Mouse (Mus musculus) CH12.LX (cell line): ENCODE data around the gene Comt. TPM values are rescaled to one million over a fixed set of nuclear protein-coding genes. Genes with fewer than 3 reads are reported as not detected.

Source experiments
- DNase-seq: peaks from one replicate; pipeline ENCODE4 v3.0.0-alpha.2; 2013; ENCODE audit errors: extremely low read depth
- H3K27ac ChIP-seq: 2 replicates; pipeline ENCODE4 v1.5.1; 2012; ENCODE audit warnings: low read depth, mild to moderate bottlenecking, control low read depth, moderate library complexity; ENCODE audit not compliant: insufficient read depth
- H3K27me3 ChIP-seq: replicated peaks from 2 replicates; pipeline ENCODE3; 2012; ENCODE audit warnings: inconsistent platforms
- H3K36me3 ChIP-seq, 2 experiments: replicated peaks in 1 of 2; 2 replicates each; pipeline versions ENCODE3 to v1.6.1; 2012; ENCODE audit warnings: inconsistent platforms in 1 of 2, low read length in 1 of 2, mild to moderate bottlenecking in 1 of 2, mixed read lengths in 1 of 2, moderate library complexity in 1 of 2; ENCODE audit not compliant: control insufficient read depth in 1 of 2, insufficient read depth in 1 of 2
- H3K4me1 ChIP-seq, 2 experiments: 2 replicates each; pipeline ENCODE4 v1.6.1; 2012; ENCODE audit warnings: inconsistent platforms in 1 of 2, moderate library complexity in 1 of 2; ENCODE audit not compliant: insufficient read depth in 2 of 2, control insufficient read depth in 1 of 2
- H3K4me2 ChIP-seq: 2 replicates; pipeline ENCODE4 v1.6.1; 2012; ENCODE audit warnings: low read depth, mild to moderate bottlenecking, control low read depth; ENCODE audit not compliant: poor library complexity, insufficient read depth, severe bottlenecking
- H3K4me3 ChIP-seq, 3 experiments: fragments of 150-350 bp in 1 of 3; sonication (generic) in 1 of 3; replicated peaks in 1 of 3; 2 replicates each; pipeline versions ENCODE3 to v1.5.1; 2011 to 2012; ENCODE audit warnings: low read depth in 2 of 3, low read length in 2 of 3, mild to moderate bottlenecking in 2 of 3, moderate library complexity in 2 of 3, control low read depth in 1 of 3, improper control_type of control experiment in 1 of 3, inconsistent platforms in 1 of 3, mixed read lengths in 1 of 3; ENCODE audit not compliant: poor library complexity in 1 of 3
- H3K79me2 ChIP-seq: replicated peaks from 2 replicates; pipeline ENCODE4 v1.6.1; 2012; ENCODE audit warnings: mild to moderate bottlenecking, moderate library complexity; ENCODE audit not compliant: control insufficient read depth, poor library complexity, insufficient read depth, severe bottlenecking; ENCODE audit errors: extremely low read depth
- H3K9ac ChIP-seq: 2 replicates; pipeline ENCODE4 v1.6.1; 2012; ENCODE audit warnings: low read depth, mild to moderate bottlenecking, control low read depth, moderate library complexity; ENCODE audit not compliant: insufficient read depth
- H3K9me3 ChIP-seq: replicated peaks from 2 replicates; pipeline ENCODE3; 2012; ENCODE audit warnings: low read length, inconsistent platforms, mixed read lengths
- BHLHE40 ChIP-seq: IDR thresholded peaks from 2 replicates; pipeline ENCODE4 v1.6.1; 2011; ENCODE audit warnings: mild to moderate bottlenecking, low read depth, low read length, improper control_type of control experiment
- E2F4 ChIP-seq: IDR thresholded peaks from 2 replicates; pipeline ENCODE4 v1.6.1; 2011; ENCODE audit warnings: low read depth, low read length, improper control_type of control experiment; ENCODE audit not compliant: insufficient replicate concordance
- ETS1 ChIP-seq: conservative IDR thresholded peaks from 2 replicates; pipeline ENCODE4 v1.6.1; 2012; ENCODE audit warnings: low read depth, mild to moderate bottlenecking, inconsistent platforms, low read length, improper control_type of control experiment, moderate library complexity
- JUND ChIP-seq: conservative IDR thresholded peaks from 2 replicates; pipeline ENCODE4 v1.6.1; 2011; ENCODE audit warnings: low read depth, low read length, improper control_type of control experiment
- MAX ChIP-seq: IDR thresholded peaks from 2 replicates; pipeline ENCODE4 v1.6.1; 2011; ENCODE audit warnings: low read length, improper control_type of control experiment
- MEF2A ChIP-seq: IDR thresholded peaks from 2 replicates; pipeline ENCODE4 v1.6.1; 2014; ENCODE audit warnings: low read depth, mild to moderate bottlenecking, inconsistent platforms, low read length, improper control_type of control experiment, borderline replicate concordance
- MXI1 ChIP-seq: IDR thresholded peaks from 2 replicates; pipeline ENCODE4 v1.6.1; 2011; ENCODE audit warnings: mild to moderate bottlenecking, low read depth, low read length, improper control_type of control experiment
- NELFE ChIP-seq: IDR thresholded peaks from 2 replicates; pipeline ENCODE4 v1.6.1; 2011; ENCODE audit warnings: low read depth, low read length, improper control_type of control experiment
- NRF1 ChIP-seq: IDR thresholded peaks from 2 replicates; pipeline ENCODE4 v1.6.1; 2014; ENCODE audit warnings: low read depth, mild to moderate bottlenecking, inconsistent platforms, low read length, improper control_type of control experiment, moderate library complexity
- POLR2AphosphoS2 ChIP-seq: IDR thresholded peaks from 2 replicates; pipeline ENCODE4 v1.6.1; 2011; ENCODE audit warnings: low read depth, low read length, improper control_type of control experiment
- RCOR1 ChIP-seq: conservative IDR thresholded peaks from 2 replicates; pipeline ENCODE4 v1.6.1; 2012; ENCODE audit warnings: low read depth, mild to moderate bottlenecking, inconsistent platforms, low read length, improper control_type of control experiment
- TCF12 ChIP-seq: IDR thresholded peaks from 2 replicates; pipeline ENCODE4 v1.6.1; 2014; ENCODE audit warnings: low read depth, mild to moderate bottlenecking, inconsistent platforms, low read length, improper control_type of control experiment
- UBTF ChIP-seq: IDR thresholded peaks from 2 replicates; pipeline ENCODE4 v1.6.1; 2012; ENCODE audit warnings: low read depth, mild to moderate bottlenecking, inconsistent platforms, low read length, improper control_type of control experiment, moderate library complexity
- ZMIZ1 ChIP-seq: IDR thresholded peaks from 2 replicates; pipeline ENCODE4 v1.6.1; 2012; ENCODE audit warnings: low read depth, mild to moderate bottlenecking, inconsistent platforms, low read length, improper control_type of control experiment
- dilution Hi-C: fragments of 300-500 bp; cut with MboI; formaldehyde crosslinking; loops from 2 replicates; pipeline ENCODE4 v1.14.3; 2020; ENCODE audit warnings: low sequenced_read_pairs; ENCODE audit not compliant: extremely low pct_unique_long_range_greater_than_20kb, extremely low pct_ligation_motif_present
- in situ Hi-C: fragments of 300-500 bp; cut with MboI; formaldehyde crosslinking; loops from 3 replicates; pipeline ENCODE4 v1.14.3; 2019; ENCODE audit warnings: low sequenced_read_pairs, low pct_ligation_motif_present, low pct_unique_long_range_greater_than_20kb, mixed read lengths
- polyA plus RNA-seq: library from polyadenylated mRNA; unstranded; fragments of >175 nt; gene quantifications from 2 replicates; pipeline ENCODE4 v1.2.1, GENCODE M21; 2012; ENCODE audit warnings: low read depth; ENCODE audit not compliant: insufficient read length
- total RNA-seq, 2 experiments: library from RNA; depleted of rRNA; stranded (reverse); fragments of 300-350 nt in 1 of 2; fragments of >200 nt in 1 of 2; gene quantifications; 2 replicates each; pipeline ENCODE4 v1.2.3; 2012 to 2014

Comt gene
- total and polyA plus RNA-seq, 3 experiments: 74.0 to 91.6 (median 84.8) TPM

DNA sequence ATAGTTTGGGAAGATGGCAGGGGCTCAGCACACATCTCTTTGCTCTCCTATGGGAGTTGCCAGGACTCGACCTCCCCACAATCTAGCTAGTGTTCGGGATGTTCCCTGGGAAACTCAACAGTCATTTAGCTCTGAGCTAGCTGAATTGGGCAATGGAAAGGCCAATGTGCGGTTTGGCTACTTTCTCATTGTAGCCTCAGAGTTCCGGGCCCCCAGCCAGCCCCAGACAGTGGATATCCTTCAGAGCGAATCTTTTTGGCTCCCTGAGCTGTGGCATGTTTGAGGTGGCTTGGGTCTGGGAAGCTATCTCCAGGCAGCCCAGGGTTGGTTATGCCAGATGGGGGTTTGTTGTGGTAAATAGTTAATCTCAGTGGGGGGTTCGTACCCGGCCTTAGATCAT lies 40.2 kb downstream of the Comt start:
- TF ChIP-seq POLR2AphosphoS2 (no peak), MXI1 (no peak), ETS1 (no peak), TCF12 (no peak), MAX (no peak), ZMIZ1 (no peak)
- Histone ChIP-seq H3K9me3 (no peaks in the 10 kb centered on the region), H3K9ac (no peak overlapping the region), H3K79me2 (no peaks in the 10 kb centered on the region), H3K36me3 (no peaks in the 10 kb centered on the region), H3K4me1 (peaks cover 2 to 5% of the 10 kb centered on the region in 2 experiments; a peak in 1 of 4 replicates), H3K4me2 (no peak overlapping the region), H3K27ac (no peak overlapping the region), H3K27me3 (peaks cover 15% of the 10 kb centered on the region), H3K4me3 (no peak overlapping the region)
- in situ Hi-C loops (loop anchor here (5.0 kb wide), 1 partner anchor 34 kb away; no protein-coding TSS in a partner anchor), dilution Hi-C loops (no loop called here)
- DNase-seq: no peak

DNA sequence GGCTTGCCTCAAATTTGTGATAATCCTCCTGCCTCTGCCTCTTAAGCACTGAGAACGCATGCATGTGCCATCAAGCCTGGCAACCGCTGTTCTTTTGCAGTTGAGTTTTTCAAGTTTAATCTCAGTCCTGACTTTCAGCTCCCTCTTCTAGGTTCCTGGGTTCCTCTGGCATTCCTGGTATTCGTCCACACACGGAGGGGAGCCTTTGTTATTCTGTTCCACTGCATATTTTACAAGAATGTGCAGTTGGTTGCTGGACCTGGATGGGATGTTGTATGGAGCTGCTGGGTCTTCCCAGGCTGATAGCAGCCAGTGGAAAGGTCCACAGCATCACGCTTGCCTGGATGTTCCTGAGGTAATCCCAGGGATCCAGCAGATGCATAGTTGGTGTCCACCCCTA lies 41.2 kb downstream of the Comt start:
- dilution Hi-C loops: no loop called here
- in situ Hi-C loops: loop anchor here (5.0 kb wide), 1 partner anchor 33 kb away; no protein-coding TSS in a partner anchor
- TF ChIP-seq MEF2A: no peak
- no peak for TF ChIP-seq NELFE
- no peak for TF ChIP-seq E2F4
- TF ChIP-seq RCOR1: no peak
- no peak overlapping the region for H3K9ac ChIP-seq
- peaks cover 6% of the 10 kb centered on the region for H3K27me3 ChIP-seq
- DNase-seq: no peak
- H3K4me3 ChIP-seq: no peak overlapping the region
- no peak overlapping the region for H3K27ac ChIP-seq
- H3K4me2 ChIP-seq: no peak overlapping the region
- H3K36me3 ChIP-seq: no peaks in the 10 kb centered on the region
- H3K79me2 ChIP-seq: no peaks in the 10 kb centered on the region
- no peaks in the 10 kb centered on the region for H3K9me3 ChIP-seq
- H3K4me1 ChIP-seq: peaks cover 2 to 5% of the 10 kb centered on the region in 2 experiments; a peak in 1 of 4 replicates

GRCm38 (mm10) chr16:18384659-18385058 lies 42.0 kb downstream of the Comt start:
- dilution Hi-C loops: no loop called here
- no peak for DNase-seq
- in situ Hi-C loops: loop anchor here (5.0 kb wide), 1 partner anchor 32 kb away; no protein-coding TSS in a partner anchor
- H3K4me3 ChIP-seq: no peak overlapping the region
- TF ChIP-seq UBTF: no peak
- TF ChIP-seq MXI1: no peak
- TF ChIP-seq NRF1: no peak
- no peak for TF ChIP-seq JUND
- no peak for TF ChIP-seq BHLHE40
- H3K27ac ChIP-seq: no peak overlapping the region
- no peaks in the 10 kb centered on the region for H3K9me3 ChIP-seq
- H3K79me2 ChIP-seq: no peaks in the 10 kb centered on the region
- H3K27me3 ChIP-seq: peaks cover 4% of the 10 kb centered on the region
- no peak overlapping the region for H3K4me2 ChIP-seq
- H3K36me3 ChIP-seq: no peaks in the 10 kb centered on the region
- no peak overlapping the region for H3K9ac ChIP-seq
- peaks cover 2 to 5% of the 10 kb centered on the region in 2 experiments; a peak in 1 of 4 replicates for H3K4me1 ChIP-seq
